Mouse (Mus musculus): Measurements from ENCODE around the gene Ndufa13. TPM values are rescaled to one million over a fixed set of nuclear protein-coding genes. Genes with fewer than 3 reads are reported as not detected.
A peak's percentile ranks its signal among the peaks of the same experiment; 100 is the strongest.

Gene Ndufa13
- total RNA-seq, 2 experiments from 2014 or later: 133 to 137 TPM

DNA sequence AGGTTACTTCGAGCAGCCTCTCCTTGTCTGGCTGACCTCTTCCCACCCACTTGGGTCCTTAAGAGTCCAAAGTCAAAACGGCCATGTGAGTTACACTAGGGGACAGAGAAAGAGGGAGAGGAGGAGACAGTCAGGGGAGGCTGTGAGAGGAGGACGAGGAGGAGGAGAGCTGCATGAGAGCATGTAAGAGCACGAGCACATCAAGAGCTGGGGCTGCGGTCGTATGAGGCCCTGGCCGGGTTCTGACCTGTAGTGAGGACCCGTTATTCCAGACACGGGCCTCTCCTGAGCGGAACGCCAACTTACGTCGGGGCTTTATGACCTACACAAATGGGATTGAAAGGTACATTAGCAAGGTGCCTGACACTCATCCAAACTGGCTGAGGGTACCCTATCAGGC lies 9.6 kb upstream of the Ndufa13 start:
- DNase-seq (ENCODE audit: low spot score in 2 of 2): no peak

DNA sequence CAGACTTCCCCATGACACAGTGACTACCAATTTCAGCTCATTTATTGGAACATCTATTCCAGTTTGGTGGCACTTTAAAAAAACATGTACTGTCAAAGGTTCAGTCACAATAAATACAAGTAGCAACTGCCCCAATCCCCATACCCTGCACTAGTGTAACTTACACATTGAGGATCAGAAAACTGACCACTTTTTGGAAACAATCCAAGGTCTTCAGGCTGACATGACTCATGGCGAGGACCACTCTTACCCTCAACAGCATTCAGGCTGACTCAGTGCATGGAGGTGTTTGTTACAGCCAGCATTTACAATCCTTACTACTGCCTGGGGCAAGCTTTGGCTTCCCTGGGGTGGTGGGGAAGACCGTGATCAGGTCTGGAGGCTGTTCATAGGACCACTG lies 4.7 kb upstream of the Ndufa13 start:
- no peak for DNase-seq (ENCODE audit: low spot score in 2 of 2)

DNA sequence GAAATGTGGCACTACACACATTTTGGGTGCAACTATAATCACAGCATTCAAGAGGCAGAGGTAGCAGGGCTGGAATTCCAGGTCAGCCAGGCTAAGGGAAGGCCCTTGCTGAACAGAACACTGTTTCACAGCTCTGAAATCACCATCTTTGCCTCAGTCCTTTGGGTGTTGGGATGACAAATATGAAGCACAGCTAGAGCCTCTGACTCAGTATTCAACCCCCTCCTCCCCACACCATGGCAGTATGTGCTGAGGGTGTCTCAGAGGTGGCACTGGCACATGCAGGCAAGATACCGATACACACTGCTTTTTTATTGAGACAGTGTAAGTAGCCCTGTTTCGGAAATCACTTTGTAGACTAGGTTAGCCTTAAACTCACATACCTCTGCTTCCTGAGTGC lies 3.9 kb upstream of the Ndufa13 start:
- DNase-seq (ENCODE audit: low spot score in 2 of 2): no peak

DNA sequence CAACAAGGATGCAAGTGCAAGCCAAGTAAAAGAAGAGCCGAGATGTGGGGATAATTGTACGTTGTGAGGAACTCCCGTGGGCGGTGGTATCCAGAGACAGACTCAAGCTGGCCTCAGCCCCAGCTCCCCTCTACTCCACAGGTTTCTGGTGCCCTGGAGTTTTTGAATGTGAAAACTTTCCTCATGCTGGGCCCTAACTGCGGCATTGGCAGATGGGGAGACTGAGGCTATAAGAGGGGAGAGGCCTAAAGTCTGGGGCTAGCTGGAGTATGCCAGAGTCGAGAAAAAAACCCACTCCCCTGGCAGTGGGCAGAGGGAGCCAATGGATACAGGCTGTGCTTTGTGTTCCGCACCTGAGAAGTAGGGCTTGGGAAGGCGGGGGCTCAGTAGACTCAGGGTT lies 1.7 kb upstream of the Ndufa13 start:
- DNase-seq (ENCODE audit: low spot score in 2 of 2): no peak

DNA sequence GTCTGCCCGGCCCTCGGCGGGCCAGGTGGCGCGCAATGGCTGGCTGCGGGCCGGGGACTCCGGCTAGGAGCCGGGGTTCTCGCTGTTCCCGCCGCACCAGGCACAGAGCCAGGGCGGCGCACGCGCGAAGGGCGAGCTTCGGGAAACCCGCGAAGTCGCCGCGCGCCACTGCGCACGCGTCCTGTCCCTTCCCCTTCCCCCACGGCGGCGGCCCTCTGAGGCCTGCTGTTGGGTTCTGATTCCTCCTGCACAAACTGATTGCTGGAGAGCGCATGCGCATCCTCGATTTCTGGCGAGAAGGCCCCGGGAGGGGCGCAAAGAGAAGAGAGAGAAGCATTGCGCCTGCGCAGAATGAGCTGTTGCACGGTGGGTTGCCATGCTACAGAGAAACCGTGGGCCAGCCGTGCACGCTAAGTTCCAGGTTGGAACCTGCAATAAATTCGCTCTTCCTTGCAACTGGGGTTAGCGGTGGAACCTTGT lies 745 bp upstream of the Ndufa13 start:
- peak; percentile 98 to 99 for DNase-seq (ENCODE audit: low spot score in 2 of 2)

DNA sequence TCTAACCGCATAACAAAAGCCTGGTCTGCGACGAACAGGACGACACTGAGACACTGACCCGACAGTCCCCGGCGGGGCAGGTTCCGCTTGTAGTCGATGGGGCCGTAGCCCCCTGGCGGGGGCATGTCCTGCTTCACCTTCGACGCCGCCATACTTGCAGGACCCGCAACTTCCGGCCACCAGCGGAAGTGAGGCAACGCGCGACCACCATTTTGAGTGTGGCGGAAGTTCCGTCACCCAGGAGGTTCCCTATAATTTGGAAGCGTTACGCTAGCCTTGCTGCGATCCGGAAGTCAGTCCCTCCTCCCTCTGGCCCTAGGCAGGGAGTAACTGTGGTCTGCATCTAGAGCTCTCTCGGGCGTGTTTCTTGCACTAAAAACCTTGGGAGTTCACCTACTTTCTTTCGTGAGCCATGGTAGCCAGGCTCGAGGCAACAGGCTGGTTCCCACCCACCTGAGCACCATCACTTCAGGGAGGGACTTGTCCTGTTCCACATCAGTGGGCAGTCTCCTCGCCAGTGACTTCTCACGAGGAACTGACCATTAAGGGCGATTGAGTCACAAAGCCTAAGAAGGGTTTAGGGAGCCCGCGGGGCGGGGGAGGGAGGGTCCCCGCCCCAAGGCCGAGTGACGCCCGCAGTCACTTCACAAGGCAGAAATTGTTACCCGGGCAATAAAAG lies 735 bp downstream of the Ndufa13 start:
- DNase-seq (ENCODE audit: low spot score in 2 of 2): peak; percentile 94 to 95

DNA sequence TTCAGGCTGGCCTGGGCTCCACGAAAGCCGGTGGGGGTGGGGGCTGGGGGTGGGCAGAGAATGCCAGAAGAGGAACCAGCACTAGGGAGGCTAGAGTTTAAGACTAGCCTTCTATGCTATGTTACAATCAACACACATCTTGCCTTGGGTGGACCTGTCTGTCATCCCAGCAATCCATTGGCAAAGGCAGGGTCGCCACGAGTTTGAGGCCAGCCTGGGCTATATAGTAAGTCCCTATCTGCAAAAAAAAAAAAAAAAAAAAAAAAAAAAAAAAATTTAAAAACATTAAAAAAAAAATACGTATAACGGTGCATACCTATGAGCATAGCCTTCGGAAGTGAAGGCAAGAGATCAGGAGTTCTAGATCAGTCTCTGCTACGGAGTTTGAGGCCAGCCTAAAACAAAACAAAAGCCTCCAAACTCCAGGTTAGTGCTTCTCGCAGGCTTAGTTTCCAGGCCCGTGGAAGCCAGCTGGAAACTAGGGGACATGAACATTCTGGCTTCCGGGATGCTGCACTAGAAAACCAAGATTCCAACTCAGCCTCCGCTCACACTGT lies 1.4 kb downstream of the Ndufa13 start:
- no peak for DNase-seq (ENCODE audit: low spot score in 2 of 2)

DNA sequence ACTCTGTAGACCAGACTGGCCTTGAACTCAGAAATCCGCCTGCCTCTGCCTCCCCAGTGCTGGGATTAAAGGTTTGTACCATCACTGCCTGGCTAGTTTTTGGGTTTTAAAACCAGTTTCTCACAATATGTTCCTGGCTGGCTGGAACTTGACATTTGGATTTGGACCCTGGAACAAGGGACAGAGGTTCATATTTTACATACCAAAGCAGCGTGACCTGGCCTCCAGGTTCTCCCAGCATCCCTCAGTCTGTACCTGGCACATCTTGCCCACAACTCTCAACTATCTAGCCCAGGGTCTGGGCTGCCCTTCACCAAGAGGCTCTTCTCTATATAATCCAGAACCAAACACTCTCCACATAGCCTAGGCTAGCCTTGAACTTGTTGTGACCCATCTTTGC lies 2.5 kb downstream of the Ndufa13 start:
- no peak for DNase-seq (ENCODE audit: low spot score in 2 of 2)

DNA sequence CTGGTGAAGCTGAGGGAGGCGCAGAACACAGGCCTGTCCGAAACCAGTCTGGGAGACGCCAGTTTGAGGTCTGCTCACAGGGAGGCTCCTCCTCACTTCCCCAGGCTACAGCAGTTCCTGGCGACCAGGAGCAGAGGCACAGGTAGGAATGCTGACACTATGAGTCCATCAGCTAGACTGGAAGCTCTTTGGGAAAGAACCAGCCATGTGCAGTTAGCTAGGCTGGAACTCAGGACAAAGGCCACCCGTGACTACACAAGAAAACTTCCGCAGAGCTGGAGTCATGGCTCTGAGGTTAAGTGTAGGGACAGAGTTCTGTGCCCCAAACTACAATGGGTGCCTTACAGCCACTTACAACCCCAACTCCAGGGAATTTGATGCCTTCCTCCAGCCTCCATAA lies 4.5 kb downstream of the Ndufa13 start:
- DNase-seq (ENCODE audit: low spot score in 2 of 2): no peak

DNA sequence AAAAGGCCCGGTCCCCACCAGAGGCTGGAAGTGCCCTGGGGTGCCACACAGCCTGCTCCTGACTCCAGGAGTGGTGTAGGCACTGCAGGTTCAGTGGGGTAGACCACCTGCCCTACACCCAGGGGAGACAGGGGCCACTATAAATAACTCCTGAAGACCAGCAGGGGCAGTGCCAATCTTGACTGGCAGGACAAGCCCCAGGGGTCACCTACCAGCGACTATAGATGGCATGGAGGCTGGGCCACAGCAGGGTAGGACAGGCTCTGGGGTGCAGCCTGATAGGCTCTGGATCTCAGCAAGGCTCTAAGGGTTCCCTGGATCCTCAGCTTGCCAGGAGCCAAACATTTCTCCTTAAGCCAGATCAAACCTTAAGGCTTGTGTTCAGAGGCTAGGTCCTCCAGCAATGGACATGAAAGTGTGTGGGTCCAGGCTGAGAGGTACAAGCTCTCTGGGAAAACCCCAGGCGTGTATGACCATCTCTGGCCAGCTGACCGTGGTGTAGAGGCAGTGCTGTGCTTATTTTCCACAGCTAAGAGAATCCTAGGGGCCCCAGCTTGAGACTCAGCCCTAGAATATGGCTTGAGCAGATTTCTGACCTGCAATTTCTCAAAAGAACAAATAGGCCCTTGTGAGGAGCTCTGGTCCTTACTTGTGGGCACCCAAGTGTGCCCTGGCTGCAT lies 6.4 kb downstream of the Ndufa13 start:
- DNase-seq (ENCODE audit: low spot score in 2 of 2): no peak

DNA sequence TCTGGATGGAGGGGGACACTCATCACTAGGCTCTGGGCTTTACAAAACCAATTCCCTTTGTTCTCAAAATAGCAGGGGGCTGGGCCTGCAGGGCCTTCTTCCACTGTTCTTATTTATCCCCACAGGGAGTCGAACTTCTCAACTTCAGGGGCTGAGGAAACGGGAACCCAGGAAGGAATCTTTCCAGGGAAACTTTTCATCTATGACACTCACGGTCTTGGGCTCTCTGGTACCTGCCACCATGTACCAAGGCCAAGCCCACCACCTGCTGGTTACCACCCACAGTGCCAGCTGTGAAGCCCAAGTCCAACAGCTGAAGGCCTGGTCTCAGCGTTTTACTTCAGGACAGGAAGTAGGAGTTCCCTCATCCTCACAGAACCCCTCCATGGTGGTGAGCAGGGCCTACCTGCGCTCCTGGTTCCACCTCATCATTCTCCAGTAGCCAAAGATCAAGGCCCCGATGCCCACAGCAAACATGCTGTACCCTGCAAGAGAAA lies 7.5 kb downstream of the Ndufa13 start:
- no peak for DNase-seq (ENCODE audit: low spot score in 2 of 2)

DNA sequence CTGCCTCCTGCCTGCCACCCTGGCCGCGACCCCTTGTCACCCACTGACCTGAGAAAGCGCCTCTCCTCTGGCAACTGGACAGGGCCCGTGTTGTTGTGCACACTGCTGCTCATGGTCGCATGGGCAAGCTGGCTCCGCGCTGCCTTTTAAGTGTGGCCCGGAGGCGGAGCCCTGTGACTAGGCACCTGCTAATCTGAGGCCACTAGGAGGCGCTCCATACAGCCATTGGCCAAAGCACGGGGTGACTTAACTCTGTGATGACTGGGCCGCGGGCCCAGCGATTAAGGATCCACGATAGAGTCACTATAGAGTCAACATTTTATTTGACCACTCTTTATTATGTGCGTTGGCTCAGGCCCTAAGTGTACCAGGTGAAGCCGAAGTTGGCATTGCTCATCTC lies 8.5 kb downstream of the Ndufa13 start:
- peak in 1 of 2 experiments; percentile 47 for DNase-seq (ENCODE audit: low spot score in 2 of 2)

DNA sequence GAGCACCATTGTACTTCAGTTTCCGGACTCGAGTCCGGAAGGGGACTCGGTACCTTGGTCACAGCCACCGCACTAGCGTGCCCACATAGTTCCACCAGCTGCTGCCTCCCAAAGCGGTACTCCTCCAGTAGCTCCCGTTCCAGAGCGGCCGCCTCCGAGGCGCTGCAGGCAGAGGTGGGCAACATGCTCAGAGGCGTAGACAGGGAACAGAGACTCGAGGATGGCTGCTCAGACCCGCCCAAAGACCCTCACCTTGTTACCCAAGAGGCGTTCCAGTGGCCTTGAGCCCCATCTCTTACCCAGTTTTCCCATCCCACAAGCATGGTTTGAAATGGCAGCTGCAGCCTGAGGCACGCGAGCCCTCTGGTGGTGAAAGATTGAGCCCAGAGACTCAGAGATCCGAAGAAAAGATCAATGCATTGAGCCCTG lies 11.5 kb downstream of the Ndufa13 start:
- DNase-seq (ENCODE audit: low spot score in 2 of 2): no peak

DNA sequence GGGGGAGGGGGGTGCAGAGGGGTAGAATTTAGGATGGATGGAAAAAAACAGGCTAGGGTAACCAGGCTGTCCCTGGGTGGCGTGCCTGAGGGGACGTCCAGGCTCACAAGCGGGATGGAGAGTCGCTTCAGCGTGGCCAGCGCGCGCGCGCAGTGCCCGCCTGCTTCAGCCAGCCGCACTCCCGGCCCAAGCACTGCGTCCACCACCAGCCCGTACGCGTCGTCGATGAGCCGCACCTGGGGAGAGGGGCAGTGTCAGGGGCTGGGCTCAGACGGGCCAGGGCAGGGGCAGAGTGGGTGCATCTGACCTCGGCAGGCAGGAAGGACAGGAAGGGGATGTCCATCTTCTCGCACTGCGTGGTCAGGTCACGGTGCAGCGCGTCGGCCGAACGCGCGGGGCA lies 13.5 kb downstream of the Ndufa13 start:
- DNase-seq (ENCODE audit: low spot score in 2 of 2): no peak

DNA sequence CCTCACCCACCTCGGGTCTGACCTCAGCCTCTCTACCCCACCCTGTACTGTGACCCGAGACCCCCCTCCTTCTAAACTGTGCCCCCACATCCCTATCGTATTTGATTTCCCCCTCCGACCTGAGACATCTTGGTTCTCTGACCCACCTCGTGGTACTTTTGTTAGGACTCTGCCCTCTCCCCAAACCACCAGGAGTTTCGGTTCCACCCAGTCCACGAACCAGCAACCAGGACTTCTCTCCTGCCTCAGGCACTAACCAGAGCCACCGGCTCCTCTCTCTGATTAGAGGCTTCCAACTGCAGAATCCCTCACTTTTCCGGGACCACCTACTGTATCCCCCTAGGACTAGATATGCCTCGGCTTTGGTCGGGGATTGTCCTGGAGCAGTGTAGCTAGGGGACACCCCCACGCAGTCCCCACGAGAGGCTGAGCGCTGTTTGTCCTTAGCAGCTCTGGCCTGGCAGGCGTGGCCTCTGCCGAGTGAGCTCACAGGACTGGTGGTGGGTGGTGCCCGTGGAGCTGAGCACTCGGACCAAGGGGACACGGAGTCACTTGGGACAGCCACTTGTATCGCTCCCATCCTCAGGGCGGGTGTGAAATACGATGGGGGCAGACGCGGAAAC lies 14.0 kb downstream of the Ndufa13 start:
- no peak for DNase-seq (ENCODE audit: low spot score in 2 of 2)

DNA sequence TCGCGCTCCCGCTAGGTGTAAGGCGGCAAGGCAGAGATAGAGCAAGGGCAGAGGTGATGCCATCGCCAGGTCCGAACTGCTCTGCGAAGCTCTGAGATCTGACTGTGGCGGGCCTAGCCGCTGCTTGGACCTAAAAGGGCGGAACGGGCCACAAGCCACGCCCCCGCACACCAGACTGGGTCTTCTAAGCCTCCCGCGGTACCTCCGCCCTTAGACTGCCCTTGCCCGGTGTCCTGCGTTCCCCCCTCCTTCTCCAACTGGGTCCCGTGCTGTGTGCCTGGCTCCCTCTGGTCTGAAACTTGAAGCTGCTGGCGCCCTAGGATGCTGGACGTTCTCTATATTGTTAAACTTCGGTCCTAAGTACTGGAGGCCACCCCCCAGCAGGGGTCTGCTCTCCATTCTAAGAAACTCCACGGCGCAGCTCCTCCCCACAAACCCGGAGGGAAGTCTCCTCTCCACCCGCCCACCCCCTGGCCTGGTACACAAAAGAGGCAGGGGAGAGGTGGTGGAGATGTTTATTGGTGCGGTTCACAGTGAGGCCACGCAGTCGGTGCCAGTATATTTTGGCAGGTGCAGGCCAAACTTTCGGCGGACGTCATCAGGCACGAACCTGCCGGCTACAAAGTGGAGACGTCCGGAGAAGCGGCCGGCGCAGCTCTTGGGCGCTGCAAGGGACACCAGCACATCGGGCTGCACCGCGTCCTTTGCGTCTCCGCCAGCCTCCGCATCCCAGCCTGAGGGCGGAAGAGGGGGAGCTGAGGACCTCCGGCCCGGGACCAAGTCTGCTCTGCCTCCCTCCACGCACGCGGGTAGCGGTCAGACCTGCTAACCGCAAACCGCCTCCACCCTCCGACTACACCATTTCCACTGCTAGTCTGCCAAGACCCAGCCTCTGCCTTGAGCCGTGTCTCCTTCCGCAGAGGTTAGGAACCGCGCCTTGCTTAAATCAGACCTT lies 14.8 kb downstream of the Ndufa13 start, which contains the start of gene Cilp2:
Gene Cilp2, minus strand, starts transcription at position 399 of the 955 bp plus-strand sequence.
- DNase-seq (ENCODE audit: low spot score in 2 of 2): no peak

DNA sequence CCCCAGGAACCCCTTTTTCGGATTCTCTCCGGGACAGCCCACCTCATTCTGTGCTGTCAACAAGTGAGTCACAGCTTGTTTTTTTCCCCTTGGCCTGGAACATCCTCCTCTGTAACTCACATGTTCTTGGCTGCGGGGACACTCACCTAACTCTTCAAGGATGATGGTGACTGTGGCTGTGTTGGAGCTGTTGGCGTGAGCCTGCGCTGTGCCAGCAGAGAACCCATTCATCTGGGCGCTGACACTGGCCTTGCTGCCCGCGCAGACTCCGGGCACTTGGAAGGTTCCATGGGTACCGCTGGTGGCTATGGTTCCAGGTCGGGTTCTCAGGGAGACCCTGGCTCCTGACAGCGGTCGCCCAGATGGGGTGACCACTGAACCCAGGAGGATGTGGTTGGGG lies 18.2 kb downstream of the Ndufa13 start:
- no peak for DNase-seq (ENCODE audit: low spot score in 2 of 2)

DNA sequence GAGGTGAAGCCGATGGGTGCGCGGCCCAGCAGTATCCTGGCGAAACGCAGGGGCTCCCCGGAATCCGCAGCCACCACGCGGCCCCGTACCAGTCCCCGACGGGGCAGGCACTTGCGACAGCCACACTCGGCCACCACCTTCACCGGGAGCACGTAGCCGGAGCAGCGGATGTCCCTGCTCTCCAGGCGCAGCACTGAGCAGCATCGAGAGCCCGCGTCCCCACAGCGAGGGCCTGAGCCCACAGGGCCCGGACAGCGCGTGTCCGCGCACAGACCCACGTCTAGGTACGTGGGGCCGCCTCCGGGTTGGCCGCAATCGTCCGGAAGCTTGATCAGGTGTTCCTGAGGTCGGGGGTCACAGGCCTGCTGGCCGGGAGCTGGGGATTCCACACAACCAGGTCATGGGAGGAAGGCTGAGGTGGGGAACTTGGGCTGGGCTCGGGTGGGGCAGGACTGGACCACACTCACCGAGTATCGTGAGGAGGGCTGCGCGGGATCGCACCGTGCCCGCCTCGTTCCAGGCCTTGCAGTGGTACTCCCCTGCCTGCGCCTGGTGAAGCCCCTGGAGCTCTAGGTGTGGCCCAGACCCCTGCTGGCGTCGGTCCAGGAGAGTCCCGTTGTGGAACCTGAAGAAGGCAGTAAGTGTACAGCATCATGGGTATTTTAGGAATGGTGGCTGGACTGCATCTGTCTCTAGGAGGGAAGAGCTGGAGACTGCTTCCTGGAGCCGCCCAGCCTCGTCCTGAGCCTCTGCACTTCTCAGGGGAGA lies 19.3 kb downstream of the Ndufa13 start:
- DNase-seq (ENCODE audit: low spot score in 2 of 2): no peak

DNA sequence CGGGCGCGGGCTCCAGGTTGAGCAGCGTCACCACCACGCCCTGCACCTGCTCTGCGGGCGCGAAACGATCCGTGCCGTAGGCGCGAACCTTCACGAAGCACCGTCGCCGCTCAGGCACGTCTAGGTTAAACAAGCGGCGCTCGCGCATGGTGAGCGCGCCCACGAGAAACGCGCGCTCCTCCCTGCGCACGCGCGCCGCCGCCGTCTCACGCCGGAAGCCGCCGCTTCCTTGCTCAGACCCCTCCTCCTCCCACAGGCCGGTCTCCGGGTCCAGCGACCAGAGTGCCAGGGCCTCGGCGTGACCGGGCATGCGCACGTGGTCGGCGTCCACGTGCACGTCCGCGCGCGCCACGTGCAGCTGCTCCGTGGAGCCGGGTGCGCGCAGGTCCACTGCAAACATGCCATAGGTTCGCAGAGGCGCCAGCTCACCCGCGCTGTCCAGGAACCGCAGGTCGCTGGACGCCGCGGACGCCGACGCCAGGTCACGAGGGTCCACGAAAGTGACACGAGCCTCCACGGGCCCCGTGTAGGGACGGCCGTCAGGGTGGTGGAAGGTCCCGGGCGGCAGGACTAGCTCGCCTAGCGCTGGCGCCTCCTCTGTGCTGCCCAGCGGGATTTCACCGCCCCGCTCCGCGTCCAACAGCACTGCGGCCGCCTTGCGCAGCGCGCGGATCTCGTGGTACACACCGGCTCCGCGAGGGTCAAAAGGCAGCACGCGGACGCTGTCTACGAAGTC lies 20.2 kb downstream of the Ndufa13 start:
- DNase-seq (ENCODE audit: low spot score in 2 of 2): no peak
